Mouse (Mus musculus): ENCODE measurements around the gene Nat8f7. TPM values are rescaled to one million over a fixed set of nuclear protein-coding genes. Genes with fewer than 3 reads are reported as not detected.
"Not testable (repeated sequence)": the region's sequence is repeated elsewhere in the genome, so short reads cannot be mapped to it uniquely, and the experiment has no call there.

Gene Nat8f7
- polyA plus RNA-seq (2012; rRNA removed), result 0.62 and 0.65 TPM in 2 replicates

DNA sequence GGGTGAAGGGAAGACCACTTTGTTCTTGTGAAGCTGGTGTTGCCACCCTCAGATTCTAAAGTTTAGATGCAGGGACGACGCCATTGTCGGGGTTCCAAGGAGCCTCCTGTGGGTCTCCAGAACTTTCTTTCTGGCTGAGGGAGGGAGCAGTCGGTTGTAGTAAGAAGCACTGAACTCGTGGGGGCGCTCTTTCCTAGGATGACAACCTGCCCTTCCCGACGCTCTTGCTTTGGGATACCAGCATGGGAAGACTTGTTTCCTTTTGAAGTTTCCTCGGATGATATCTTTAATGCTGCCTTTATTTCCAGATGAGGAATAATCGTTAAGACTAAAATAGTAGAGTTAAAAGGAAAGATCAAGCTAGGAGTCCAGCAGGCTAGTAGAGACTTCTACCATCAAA lies at the start of gene Nat8f7:
Gene Nat8f7, minus strand, starts transcription at position 101 of the 400 bp plus-strand sequence.
- not testable (repeated sequence) for H3K27me3 ChIP-seq (ENCODE audit: control insufficient read depth, insufficient read depth, low read length); DNase-seq; H3K27ac ChIP-seq (ENCODE audit: insufficient read depth, low read length); H3K4me3 ChIP-seq (replicated peaks; ENCODE audit: insufficient read depth, low read depth, low read length); H3K4me1 ChIP-seq (ENCODE audit: control insufficient read depth, insufficient read depth, low read length)
- 81% methylated on average over 10 of the region's 10 CpGs for WGBS

- not testable (repeated sequence) for DNase-seq; H3K27ac ChIP-seq (ENCODE audit: insufficient read depth, low read length); H3K27me3 ChIP-seq (ENCODE audit: control insufficient read depth, insufficient read depth, low read length); H3K4me3 ChIP-seq (replicated peaks; ENCODE audit: insufficient read depth, low read depth, low read length); H3K4me1 ChIP-seq (ENCODE audit: control insufficient read depth, insufficient read depth, low read length)
- 97% methylated on average over 1 of the region's 2 CpGs for WGBS
These were observed 49.7 kb upstream of the Nat8f7 start for GRCm38 (mm10) chr6:85762678-85763077.

DNA sequence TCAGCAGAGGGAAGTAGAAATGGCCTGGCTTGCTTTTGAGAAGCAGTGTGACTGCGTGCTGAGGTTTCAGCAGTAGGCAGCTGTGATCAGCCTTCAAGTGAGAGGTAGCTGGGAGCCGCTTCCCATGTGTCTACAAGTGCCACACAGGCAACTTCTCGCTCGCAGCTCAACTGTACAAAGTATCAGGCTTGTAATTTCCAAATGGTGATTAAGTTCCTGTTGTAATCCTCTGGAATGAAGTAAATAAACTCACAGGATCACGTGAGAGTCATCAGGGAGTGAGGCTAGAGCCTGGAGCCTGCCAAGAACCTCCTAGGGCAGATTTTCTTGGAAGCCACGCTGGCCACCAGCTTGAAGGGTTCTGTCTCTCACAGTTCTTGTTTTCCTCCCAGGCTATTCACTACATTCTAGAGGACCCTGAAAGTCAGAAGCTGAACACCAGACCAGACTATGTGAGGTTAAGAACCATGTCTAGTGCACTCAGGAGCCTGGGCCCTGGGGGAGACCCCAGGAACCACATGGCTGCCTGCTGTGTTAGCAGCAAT lies 42.8 kb upstream of the Nat8f7 start:
- WGBS, result 47% methylated on average over 4 of the region's 6 CpGs
- H3K4me1 ChIP-seq (ENCODE audit: control insufficient read depth, insufficient read depth, low read length); H3K27ac ChIP-seq (ENCODE audit: insufficient read depth, low read length); DNase-seq; H3K4me3 ChIP-seq (replicated peaks; ENCODE audit: insufficient read depth, low read depth, low read length); H3K27me3 ChIP-seq (ENCODE audit: control insufficient read depth, insufficient read depth, low read length): not testable (repeated sequence)

GRCm38 (mm10) chr6:85709607-85710006 lies 3.4 kb downstream of the Nat8f7 start:
- not testable (repeated sequence) for H3K4me1 ChIP-seq (ENCODE audit: control insufficient read depth, insufficient read depth, low read length); H3K27me3 ChIP-seq (ENCODE audit: control insufficient read depth, insufficient read depth, low read length); H3K4me3 ChIP-seq (replicated peaks; ENCODE audit: insufficient read depth, low read depth, low read length); H3K27ac ChIP-seq (ENCODE audit: insufficient read depth, low read length); DNase-seq
- 0% methylated on average over 1 of the region's 1 CpGs for WGBS

GRCm38 (mm10) chr6:85709206-85709605 lies 3.8 kb downstream of the Nat8f7 start:
- DNase-seq, result peak; percentile 30 to 42
- H3K27ac ChIP-seq (ENCODE audit: insufficient read depth, low read length); H3K27me3 ChIP-seq (ENCODE audit: control insufficient read depth, insufficient read depth, low read length); H3K4me3 ChIP-seq (replicated peaks; ENCODE audit: insufficient read depth, low read depth, low read length); H3K4me1 ChIP-seq (ENCODE audit: control insufficient read depth, insufficient read depth, low read length): not testable (repeated sequence)
- 28% methylated on average over 5 of the region's 5 CpGs for WGBS

DNA sequence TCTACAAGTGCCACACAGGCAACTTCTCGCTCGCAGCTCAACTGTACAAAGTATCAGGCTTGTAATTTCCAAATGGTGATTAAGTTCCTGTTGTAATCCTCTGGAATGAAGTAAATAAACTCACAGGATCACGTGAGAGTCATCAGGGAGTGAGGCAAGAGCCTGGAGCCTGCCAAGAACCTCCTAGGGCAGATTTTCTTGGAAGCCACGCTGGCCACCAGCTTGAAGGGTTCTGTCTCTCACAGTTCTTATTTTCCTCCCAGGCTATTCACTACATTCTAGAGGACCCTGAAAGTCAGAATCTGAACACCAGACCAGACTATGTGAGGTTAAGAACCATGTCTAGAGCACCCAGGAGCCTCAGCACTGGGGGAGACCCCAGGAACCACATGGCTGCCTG lies 11.1 kb downstream of the Nat8f7 start:
- WGBS, result 11% methylated on average over 2 of the region's 4 CpGs
- H3K4me3 ChIP-seq (replicated peaks; ENCODE audit: insufficient read depth, low read depth, low read length); H3K27ac ChIP-seq (ENCODE audit: insufficient read depth, low read length): not testable (repeated sequence)

More for the DNA sequence above, 11.1 kb downstream of the Nat8f7 start:
- DNase-seq; H3K4me1 ChIP-seq (ENCODE audit: control insufficient read depth, insufficient read depth, low read length); H3K27me3 ChIP-seq (ENCODE audit: control insufficient read depth, insufficient read depth, low read length): not testable (repeated sequence)

Other genes with a start within 250 kb of the Nat8f7 start
- gene Fbxo41, start 210.2 kb downstream of the Nat8f7 start, polyA plus RNA-seq (2012; rRNA removed), result 32.9 and 33.8 TPM in 2 replicates
- gene Egr4, start 199.6 kb downstream of the Nat8f7 start, polyA plus RNA-seq (2012; rRNA removed), result 8.3 and 9.8 TPM in 2 replicates
- gene Alms1, start 125.7 kb downstream of the Nat8f7 start, polyA plus RNA-seq (2012; rRNA removed), result 14.1 and 14.9 TPM in 2 replicates
- 10.3 and 11.3 TPM in 2 replicates for gene Nat8f3, start 52.5 kb upstream of the Nat8f7 start, polyA plus RNA-seq (2012; rRNA removed)
- gene Nat8f6, start 107.7 kb upstream of the Nat8f7 start, polyA plus RNA-seq (2012; rRNA removed), result 2.2 and 4.0 TPM in 2 replicates
- 7.3 and 9.1 TPM in 2 replicates for gene Nat8f5, start 107.8 kb upstream of the Nat8f7 start, polyA plus RNA-seq (2012; rRNA removed)
- gene Nat8, start 118.9 kb upstream of the Nat8f7 start, polyA plus RNA-seq (2012; rRNA removed), result 4.2 and 6.3 TPM in 2 replicates
- 0.31 and 0.33 TPM in 2 replicates for gene Nat8f2, start 156.0 kb upstream of the Nat8f7 start, polyA plus RNA-seq (2012; rRNA removed)
- gene Nat8f4, start 191.7 kb upstream of the Nat8f7 start, polyA plus RNA-seq (2012; rRNA removed), result 9.8 and 10.2 TPM in 2 replicates
- 141 and 158 TPM in 2 replicates for gene Tprkb, start 198.7 kb upstream of the Nat8f7 start, polyA plus RNA-seq (2012; rRNA removed)
- gene Nat8f1, start 202.5 kb upstream of the Nat8f7 start, polyA plus RNA-seq (2012; rRNA removed), result 49.1 and 54.0 TPM in 2 replicates
- 143 and 150 TPM in 2 replicates for gene Dusp11, start 248.5 kb upstream of the Nat8f7 start, polyA plus RNA-seq (2012; rRNA removed)